Mouse (Mus musculus) erythroblast, embryonic 14.5 days (primary cell): ENCODE results near the gene 4930430F08Rik.

Source experiments
- GATA1 ChIP-seq: IDR thresholded peaks from 2 replicates; pipeline ENCODE4 v1.6.1; 2012; ENCODE audit warnings: low read length, inconsistent platforms, mixed read lengths
- TAL1 ChIP-seq: IDR thresholded peaks from 3 replicates; pipeline ENCODE4 v1.6.1; 2012; ENCODE audit warnings: low read length, inconsistent platforms, mixed read lengths

DNA sequence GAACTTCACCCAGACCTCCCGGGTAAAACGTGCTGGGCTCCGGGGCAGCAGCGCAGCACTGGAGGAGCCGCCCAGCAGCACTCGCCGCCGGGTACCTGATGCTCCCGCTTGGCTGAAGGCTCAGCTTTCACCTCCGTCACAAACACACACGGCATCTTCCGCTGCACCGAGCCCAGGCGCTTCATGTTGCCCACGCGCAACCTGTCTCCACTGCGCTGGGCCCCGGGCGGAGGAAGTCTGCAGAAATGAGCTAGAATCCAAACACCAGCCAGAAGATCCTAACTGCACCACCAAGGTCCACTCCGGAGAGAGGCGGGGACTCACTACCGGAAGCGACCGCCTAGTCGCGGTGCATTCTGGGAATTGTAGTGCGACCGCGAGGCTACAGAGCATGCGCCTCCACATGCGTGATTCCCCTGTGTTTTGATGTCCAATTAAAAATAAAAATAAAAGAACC lies 1.3 kb downstream of the 4930430F08Rik start:
- TF ChIP-seq GATA1 (no peak), TAL1 (no peak)
